Mouse (Mus musculus) adrenal gland, adult 8-10 months (tissue): ENCODE measurements at regions not wholly inside any gene's neighbourhood (a gene's known extent, or its start where the extent isn't known, plus 50 kb on each side); places are given as distances from the start of the nearest gene placed in this dataset.
A peak's percentile ranks its signal among the peaks of the same experiment; 100 is the strongest.

Experiments used
- DNase-seq: peaks from one replicate; pipeline ENCODE4 v3.0.0; 2022

GRCm38 (mm10) chr10:99533468-99533867 is 226.0 kb downstream of the Csl start:
- DNase-seq, result no peak

GRCm38 (mm10) chr10:99534237-99534636 is 225.2 kb downstream of the Csl start:
- DNase-seq, result no peak

- no peak for DNase-seq
These were observed 220.8 kb downstream of the Csl start for GRCm38 (mm10) chr10:99538639-99539038.

GRCm38 (mm10) chr10:99552373-99552772 is 207.1 kb downstream of the Csl start:
- DNase-seq, result no peak

- DNase-seq, result no peak
These were observed 206.5 kb downstream of the Csl start for GRCm38 (mm10) chr10:99552836-99553540.

GRCm38 (mm10) chr10:99555021-99555420 is 204.4 kb downstream of the Csl start:
- DNase-seq, result no peak

GRCm38 (mm10) chr10:99555658-99556352 is 203.7 kb downstream of the Csl start:
- DNase-seq, result peak; percentile 43

GRCm38 (mm10) chr10:99556353-99557036 is 203.0 kb downstream of the Csl start:
- peak; percentile 49 for DNase-seq

- peak; percentile 39 for DNase-seq
These were observed 200.8 kb downstream of the Csl start for GRCm38 (mm10) chr10:99558656-99559055.

- no peak for DNase-seq
These were observed 198.2 kb downstream of the Csl start for GRCm38 (mm10) chr10:99561166-99561818.

GRCm38 (mm10) chr10:99564605-99565004 is 194.9 kb downstream of the Csl start:
- DNase-seq, result no peak

GRCm38 (mm10) chr10:99568424-99568823 is 191.0 kb downstream of the Csl start:
- no peak for DNase-seq

GRCm38 (mm10) chr10:99570190-99570589 is 189.3 kb downstream of the Csl start:
- DNase-seq, result no peak

GRCm38 (mm10) chr10:99573997-99574396 is 185.5 kb downstream of the Csl start:
- DNase-seq, result no peak

- DNase-seq, result no peak
These were observed 184.2 kb downstream of the Csl start for GRCm38 (mm10) chr10:99575294-99575693.

- no peak for DNase-seq
These were observed 183.2 kb downstream of the Csl start for GRCm38 (mm10) chr10:99576301-99576700.

GRCm38 (mm10) chr10:99577041-99577681 is 182.3 kb downstream of the Csl start:
- peak; percentile 33 for DNase-seq

- no peak for DNase-seq
These were observed 181.1 kb downstream of the Csl start for GRCm38 (mm10) chr10:99578366-99578765.

GRCm38 (mm10) chr10:99580191-99580590 is 179.3 kb downstream of the Csl start:
- no peak for DNase-seq

GRCm38 (mm10) chr10:99581074-99581473 is 178.4 kb downstream of the Csl start:
- no peak for DNase-seq

- DNase-seq, result no peak
These were observed 174.6 kb downstream of the Csl start for GRCm38 (mm10) chr10:99584855-99585254.

GRCm38 (mm10) chr10:99592220-99592619 is 167.2 kb downstream of the Csl start:
- DNase-seq, result no peak
